Mouse (Mus musculus) gastrocnemius, adult 8-10 months (tissue): Measurements from ENCODE around the gene Acrbp. TPM values are rescaled to one million over a fixed set of nuclear protein-coding genes. Genes with fewer than 3 reads are reported as not detected.

Experiments
- DNase-seq, 2 experiments: peaks; one replicate each; pipeline ENCODE4 v3.0.0; 2022; ENCODE audit warnings: low spot score in 2 of 2
- microRNA-seq: library from miRNA; unstranded; fragments of <30 nt; microRNA quantifications from one replicate; pipeline ENCODE4 v1.2.0, GENCODE M21; 2022
- total RNA-seq, 4 experiments: library from RNA; stranded (reverse); gene quantifications; 2 replicates each; pipeline ENCODE4 v1.2.4; 2022

Acrbp gene
- total RNA-seq, 4 experiments from 2014 or later, result 0.97 to 2.5 (median 1.5) TPM

DNA sequence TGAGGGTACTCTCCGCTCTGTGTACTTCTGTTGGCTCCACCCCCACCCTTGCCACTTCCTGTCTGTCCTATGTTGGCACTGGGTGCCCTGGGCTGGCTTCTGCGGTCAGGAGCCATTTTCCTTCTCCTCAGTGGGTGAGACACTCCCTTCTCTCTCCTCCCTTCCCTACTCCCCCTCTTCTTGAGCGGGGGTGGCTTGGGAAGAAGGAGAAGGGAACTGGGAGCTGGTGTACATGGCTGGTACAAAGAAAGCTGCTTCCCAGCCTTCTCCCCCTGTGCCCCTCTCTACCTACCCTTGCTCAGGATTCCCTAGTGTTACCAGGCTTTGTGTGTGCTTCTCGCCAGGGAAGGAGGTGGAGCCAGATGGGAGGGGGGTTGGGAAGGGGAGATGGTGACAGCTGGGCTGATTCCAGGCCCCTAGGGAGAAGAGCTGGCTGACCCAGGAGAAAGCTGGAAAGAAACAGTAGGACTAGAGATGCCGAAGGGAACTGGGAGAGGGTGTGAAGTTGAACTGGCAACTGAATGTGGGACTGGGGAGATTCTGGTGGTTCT lies 50.0 kb downstream of the Acrbp start:
- DNase-seq, result no peak

GRCm38 (mm10) chr6:125101444-125101843 lies 52.0 kb downstream of the Acrbp start:
- no peak for DNase-seq

DNA sequence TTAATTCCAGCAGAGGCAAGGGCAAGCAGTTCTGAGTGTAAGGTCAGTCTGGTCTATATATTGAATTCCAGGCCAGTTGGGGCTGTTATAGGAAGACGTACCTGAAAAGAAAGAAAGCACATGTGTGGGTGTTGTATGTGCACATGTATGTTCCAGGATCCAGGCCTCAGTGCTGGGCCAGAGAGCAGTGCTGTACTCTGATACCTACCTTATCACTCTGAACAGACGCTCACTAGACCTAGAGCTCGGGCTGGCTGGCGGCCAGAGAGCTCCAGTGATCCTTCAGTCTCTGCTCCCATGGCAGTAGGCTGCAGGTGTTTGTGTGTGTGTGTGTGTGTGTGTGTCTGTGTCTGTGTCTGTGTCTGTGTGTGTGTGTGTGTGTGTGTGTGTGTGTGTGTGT lies 54.7 kb downstream of the Acrbp start:
- DNase-seq, result no peak

DNA sequence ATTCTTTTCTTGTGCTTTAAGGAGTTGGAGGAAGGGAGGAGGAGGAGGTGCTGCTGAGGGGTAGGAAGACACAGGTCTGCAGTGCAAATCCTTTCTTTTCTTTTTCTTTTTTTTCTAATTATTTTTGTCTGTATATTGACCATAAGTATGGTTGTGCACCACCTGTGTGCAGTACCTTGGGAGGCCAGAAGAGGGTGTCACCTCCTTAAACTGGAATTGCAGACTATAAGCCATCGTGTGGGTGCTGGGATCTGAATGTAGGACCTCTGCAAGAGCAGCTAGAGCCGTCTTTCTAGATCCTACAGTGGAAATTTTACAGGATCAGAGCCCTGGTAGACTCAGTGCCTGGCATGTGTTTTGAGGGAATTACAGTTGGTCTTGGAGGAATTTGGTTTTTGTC lies 58.2 kb downstream of the Acrbp start:
- DNase-seq, result no peak

- DNase-seq, result no peak
These were observed 59.9 kb downstream of the Acrbp start for GRCm38 (mm10) chr6:125109371-125109770.

- DNase-seq, result no peak
These were observed 61.4 kb downstream of the Acrbp start for GRCm38 (mm10) chr6:125110927-125111326.

GRCm38 (mm10) chr6:125112553-125112952 lies 63.1 kb downstream of the Acrbp start:
- DNase-seq, result no peak

Small RNAs within 50 kb of the gene (microRNA-seq; reads per million reads assigned to microRNA genes)
- gene Mir7045, result not detected

Other genes starting within 250 kb of the Acrbp start
- gene Spsb2, start 241.0 kb upstream of the Acrbp start, total RNA-seq, result 1 to 10 TPM; 1.9 to 4.1 (median 2.9) TPM
- 1,000 to 10,000 TPM; 2,418 to 2,798 (median 2,572) TPM for gene Tpi1, start 235.4 kb upstream of the Acrbp start, total RNA-seq
- 10 to 100 TPM; 44.3 to 48.1 (median 45.2) TPM for gene Usp5, start 220.2 kb upstream of the Acrbp start, total RNA-seq
- gene Cdca3, start 220.1 kb upstream of the Acrbp start, total RNA-seq, result under 1 TPM; 0.31 to 0.51 (median 0.37) TPM
- gene Gnb3, start 209.4 kb upstream of the Acrbp start, total RNA-seq, result 1 to 10 TPM in 2 of 4 experiments, under 1 TPM in 2; 0.70 to 1.1 (median 1.0) TPM
- 1 to 10 TPM; 2.0 to 4.5 (median 3.3) TPM for gene P3h3, start 191.9 kb upstream of the Acrbp start, total RNA-seq
- gene Gpr162, start 185.7 kb upstream of the Acrbp start, total RNA-seq, result not detected
- under 1 TPM in 1 of 4 experiments, not detected in 3; 0.11 TPM for gene Cd4, start 161.5 kb upstream of the Acrbp start, total RNA-seq
- under 1 TPM in 1 of 4 experiments, not detected in 3; 0.31 TPM for gene Lag3, start 138.0 kb upstream of the Acrbp start, total RNA-seq
- gene Ptms, start 129.6 kb upstream of the Acrbp start, total RNA-seq, result 10 to 100 TPM; 64.6 to 83.2 (median 76.8) TPM
- gene Mlf2, start 118.3 kb upstream of the Acrbp start, total RNA-seq, result 100 to 1,000 TPM; 192 to 219 (median 202) TPM
- gene Cops7a, start 84.2 kb upstream of the Acrbp start, total RNA-seq, result 100 to 1,000 TPM; 122 to 142 (median 131) TPM
- under 1 TPM in 3 of 4 experiments, not detected in 1; 0.19 to 0.70 (median 0.36) TPM for gene Pianp, start 53.0 kb upstream of the Acrbp start, total RNA-seq
- 10 to 100 TPM; 24.3 to 29.7 (median 27.4) TPM for gene Zfp384, start 40.5 kb upstream of the Acrbp start, total RNA-seq
- 10 to 100 TPM; 19.8 to 22.3 (median 20.7) TPM for gene Ing4, start 9.9 kb upstream of the Acrbp start, total RNA-seq
- under 1 TPM in 1 of 4 experiments, not detected in 3; 0.20 TPM for gene Lpar5, start 18.2 kb downstream of the Acrbp start, total RNA-seq
- gene Chd4, start 46.3 kb downstream of the Acrbp start, total RNA-seq, result 10 to 100 TPM; 72.6 to 77.3 (median 74.3) TPM
- 10 to 100 TPM; 16.3 to 21.1 (median 19.0) TPM for gene Nop2, start 82.2 kb downstream of the Acrbp start, total RNA-seq
- gene Iffo1, start 95.6 kb downstream of the Acrbp start, total RNA-seq, result 1 to 10 TPM; 6.6 to 8.9 (median 7.5) TPM
- over 10,000 TPM; 10,104 to 14,130 (median 11,228) TPM for gene Gapdh, start 116.8 kb downstream of the Acrbp start, total RNA-seq
- 10 to 100 TPM in 2 of 4 experiments, 1 to 10 TPM in 2; 7.3 to 14.0 (median 9.1) TPM for gene Ncapd2, start 142.0 kb downstream of the Acrbp start, total RNA-seq
- 100 to 1,000 TPM; 224 to 255 (median 228) TPM for gene Mrpl51, start 142.1 kb downstream of the Acrbp start, total RNA-seq
- 10 to 100 TPM; 15.1 to 16.8 (median 15.5) TPM for gene Vamp1, start 165.9 kb downstream of the Acrbp start, total RNA-seq
- 1 to 10 TPM; 1.6 to 2.3 (median 2.0) TPM for gene Tapbpl, start 182.2 kb downstream of the Acrbp start, total RNA-seq
- gene Cd27, start 187.3 kb downstream of the Acrbp start, total RNA-seq, result under 1 TPM in 2 of 4 experiments, not detected in 2; 0.36 to 0.53 TPM
- gene Tuba3a, start 236.4 kb downstream of the Acrbp start, total RNA-seq, result not detected